In genomic region chr10:77531026-77532019, GRCm38 (mm10) we compare ENCODE assay signal across 12 mouse cellular contexts. TPM values are rescaled to one million over a fixed set of nuclear protein-coding genes. Genes with fewer than 3 reads are reported as not detected.
DNase-seq lines count a peak whose midpoint lies in the region; ATAC-seq and TF ChIP-seq lines count a peak whose summit lies in the region.
"Had no signal": no experiment of that assay in that cellular context is flagged by ENCODE, and none has a peak within 500 bp of the region (broad histone marks: within the 10 kb centered on the region; RNA-seq: fewer than 3 reads in every experiment).

No protein-coding gene starts in this region.

- no peak for TF ChIP-seq POLR2A in small intestine, adult 2 months (IDR thresholded peaks at IDR 0.05; ENCODE audit: low read depth, low read length)

- 52% methylated on average over 6 of the region's 6 CpGs for WGBS in heart, embryonic 12.5 days
- 75% methylated on average over 6 of the region's 6 CpGs for WGBS in small intestine, adult 2 months

- intact Hi-C loops in heart, postnatal 36 days (cut with DNase I): no loop called here

- no peak for DNase-seq in heart, postnatal 36 days
- peak; percentile 39 for DNase-seq in CD4-positive helper T cell, adult 2 months (ENCODE audit: low read depth, low spot score)
- DNase-seq in induced T-regulatory cell, adult 2 months (ENCODE audit: low read depth): peak; percentile 57
- no peak for DNase-seq in cerebellum, postnatal 14 days
- no peak for DNase-seq in neural tube, embryonic 10.5 days (ENCODE audit: extremely low spot score, low spot score)
- DNase-seq: kidney, postnatal 36 days had no signal

- peak overlapping the region; percentile 8; the same call in 1 of the 2 replicates for H3K27ac ChIP-seq in heart, embryonic 12.5 days (ENCODE audit: poor library complexity, severe bottlenecking)
- 0 out of 2 replicates have a peak overlapping the region, but pooled peaks have one; percentile 22 for H3K27ac ChIP-seq in small intestine, adult 2 months (ENCODE audit: insufficient read depth, low read depth, low read length)
- H3K27ac ChIP-seq: embryonic facial prominence, embryonic 12.5 days; limb, embryonic 15.5 days; neural tube, embryonic 12.5 days had no signal

- no peak overlapping the region for H3K4me2 ChIP-seq in heart, embryonic 12.5 days
- H3K4me2 ChIP-seq: embryonic facial prominence, embryonic 12.5 days; limb, embryonic 15.5 days; neural tube, embryonic 12.5 days had no signal

- no peak overlapping the region for H3K4me3 ChIP-seq in heart, embryonic 12.5 days
- H3K4me3 ChIP-seq in small intestine, adult 2 months (ENCODE audit: low read depth, low read length): peak overlapping the region; percentile 47
- H3K4me3 ChIP-seq: embryonic facial prominence, embryonic 12.5 days; limb, embryonic 15.5 days; neural tube, embryonic 12.5 days had no signal

- peak; percentile 65; the same call in 1 of the 2 replicates for ATAC-seq in heart, embryonic 12.5 days (ENCODE audit: insufficient number of reproducible peaks, low FRiP score)
- ATAC-seq in erythroblast, adult 5-6 weeks (replicated peaks; ENCODE audit: low FRiP score, poor library complexity, severe bottlenecking): no peak

- no peak overlapping the region for H3K9ac ChIP-seq in heart, embryonic 12.5 days
- H3K9ac ChIP-seq: embryonic facial prominence, embryonic 12.5 days; limb, embryonic 15.5 days; neural tube, embryonic 12.5 days had no signal

- no peaks in the 10 kb centered on the region for H3K27me3 ChIP-seq in heart, embryonic 12.5 days (replicated peaks)
- no peaks in the 10 kb centered on the region for H3K27me3 ChIP-seq in small intestine, adult 2 months (ENCODE audit: control insufficient read depth, insufficient read depth, low read length)
- H3K27me3 ChIP-seq: embryonic facial prominence, embryonic 12.5 days; limb, embryonic 15.5 days; neural tube, embryonic 12.5 days had no signal

- no peak for TF ChIP-seq CTCF in small intestine, adult 2 months (IDR thresholded peaks at IDR 0.05; ENCODE audit: extremely low read depth, insufficient read length, insufficient replicate concordance, low read depth, low read length)

- peaks cover 24% of the 10 kb centered on the region for H3K4me1 ChIP-seq in heart, embryonic 12.5 days (replicated peaks)
- peaks cover 4% of the 10 kb centered on the region; the same call in 1 of the 2 replicates for H3K4me1 ChIP-seq in small intestine, adult 2 months (ENCODE audit: control insufficient read depth, insufficient read depth, insufficient read length, low read length)
- H3K4me1 ChIP-seq: limb, embryonic 15.5 days; neural tube, embryonic 12.5 days had no signal

- no peaks in the 10 kb centered on the region for H3K9me3 ChIP-seq in heart, embryonic 12.5 days (replicated peaks)
- H3K9me3 ChIP-seq: embryonic facial prominence, embryonic 12.5 days; limb, embryonic 15.5 days; neural tube, embryonic 12.5 days had no signal

- no peaks in the 10 kb centered on the region for H3K36me3 ChIP-seq in heart, embryonic 12.5 days
- no peaks in the 10 kb centered on the region for H3K36me3 ChIP-seq in small intestine, adult 2 months (ENCODE audit: control insufficient read depth, insufficient read depth, low read length)
- H3K36me3 ChIP-seq: embryonic facial prominence, embryonic 12.5 days; limb, embryonic 15.5 days; neural tube, embryonic 12.5 days had no signal

RNA-seq across cellular contexts. Expression of gene Itgb2, which starts 1.3 kb away (rescaled TPM):
- 1.5 and 2.5 TPM in 2 replicates for polyA plus RNA-seq in heart, embryonic 12.5 days (2016; fragmentation: Nextera tagmentation; extraction: Ambion mirVana)
- total RNA-seq in heart, postnatal 36 days (2021): 1 to 10 TPM; 7.1 to 9.2 TPM
- 14.3 and 17.4 TPM in 2 replicates for polyA plus RNA-seq in small intestine, adult 2 months (2012; rRNA removed)
- 74.2 and 79.6 TPM in 2 replicates for total RNA-seq in erythroblast, adult 5-6 weeks (2015; ENCODE audit: low replicate concordance)
- total RNA-seq in erythroblast, adult 5-6 weeks (2017; ENCODE audit: low replicate concordance): 51.4 and 55.8 TPM in 2 replicates

RNA-seq across cellular contexts. Expression of gene Fam207a, which starts 15.7 kb away (rescaled TPM):
- polyA plus RNA-seq in heart, embryonic 12.5 days (2016; fragmentation: Nextera tagmentation; extraction: Ambion mirVana): 31.0 and 32.1 TPM in 2 replicates
- total RNA-seq in heart, postnatal 36 days (2021): 10 to 100 TPM in 1 of 2 experiments, 1 to 10 TPM in 1; 9.8 to 10.5 TPM
- polyA plus RNA-seq in small intestine, adult 2 months (2012; rRNA removed): 20.4 and 36.4 TPM in 2 replicates
- total RNA-seq in erythroblast, adult 5-6 weeks (2015; ENCODE audit: low replicate concordance): 4.2 and 6.5 TPM in 2 replicates
- total RNA-seq in erythroblast, adult 5-6 weeks (2017; ENCODE audit: low replicate concordance): 7.1 and 12.4 TPM in 2 replicates

RNA-seq across cellular contexts. Expression of gene Pttg1ip, which starts 50.2 kb away (rescaled TPM):
- 103 and 104 TPM in 2 replicates for polyA plus RNA-seq in heart, embryonic 12.5 days (2016; fragmentation: Nextera tagmentation; extraction: Ambion mirVana)
- 100 to 1,000 TPM; 137 to 138 TPM for total RNA-seq in heart, postnatal 36 days (2021)
- polyA plus RNA-seq in small intestine, adult 2 months (2012; rRNA removed): 82.9 and 176 TPM in 2 replicates
- total RNA-seq in erythroblast, adult 5-6 weeks (2015; ENCODE audit: low replicate concordance): 58.8 and 73.6 TPM in 2 replicates
- total RNA-seq in erythroblast, adult 5-6 weeks (2017; ENCODE audit: low replicate concordance): 72.6 and 78.0 TPM in 2 replicates

Comparison
In these comparisons a context has a peak if more than half of its experiments do, and no peak if none do; other contexts are left out.
1. DNase-seq: peak in CD4-positive helper T cell, adult 2 months (single experiment) and induced T-regulatory cell, adult 2 months (single experiment); none in heart, postnatal 36 days (0 of 2), cerebellum, postnatal 14 days (0 of 2) and neural tube, embryonic 10.5 days (single experiment).
2. RNA of gene Itgb2, which starts 1.3 kb away (total RNA-seq): 51.4 to 79.6 TPM in erythroblast, adult 5-6 weeks; 7.1 to 9.2 TPM in heart, postnatal 36 days; every median in the first group is over 4 times any median in the second.